Mouse (Mus musculus) adrenal gland, postnatal 14 days (tissue): Measurements from ENCODE around the gene Sh3gl2. TPM values are rescaled to one million over a fixed set of nuclear protein-coding genes. Genes with fewer than 3 reads are reported as not detected.

Source experiments
- DNase-seq: peaks from one replicate; pipeline ENCODE4 v3.0.0; 2021; ENCODE audit warnings: mixed read lengths
- total RNA-seq: library from RNA; stranded (reverse); gene quantifications from 2 replicates; pipeline ENCODE4 v1.2.3, GENCODE M21; 2021

The Sh3gl2 gene
- total RNA-seq, 1 experiment from 2014 or later = 17.3 TPM

DNA sequence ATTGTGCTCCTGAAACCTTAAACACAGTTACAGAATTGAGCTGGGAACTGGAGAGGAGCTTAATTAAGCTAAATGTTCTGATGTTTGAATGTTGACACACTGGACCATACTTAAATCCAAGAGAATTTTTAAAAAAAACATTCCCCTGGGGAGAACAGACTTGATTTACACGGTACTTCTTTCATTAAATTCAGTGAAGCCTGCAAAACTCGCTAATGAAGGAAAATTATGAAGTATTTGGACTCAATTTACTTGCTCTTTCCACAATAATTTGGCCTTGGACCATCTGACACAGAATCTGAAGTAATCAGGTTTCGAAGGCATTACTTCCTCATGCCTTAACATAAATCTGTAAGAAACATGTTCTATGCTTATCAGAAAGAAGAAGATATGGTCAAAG lies 408.4 kb downstream of the Sh3gl2 start:
- DNase-seq = no peak

DNA sequence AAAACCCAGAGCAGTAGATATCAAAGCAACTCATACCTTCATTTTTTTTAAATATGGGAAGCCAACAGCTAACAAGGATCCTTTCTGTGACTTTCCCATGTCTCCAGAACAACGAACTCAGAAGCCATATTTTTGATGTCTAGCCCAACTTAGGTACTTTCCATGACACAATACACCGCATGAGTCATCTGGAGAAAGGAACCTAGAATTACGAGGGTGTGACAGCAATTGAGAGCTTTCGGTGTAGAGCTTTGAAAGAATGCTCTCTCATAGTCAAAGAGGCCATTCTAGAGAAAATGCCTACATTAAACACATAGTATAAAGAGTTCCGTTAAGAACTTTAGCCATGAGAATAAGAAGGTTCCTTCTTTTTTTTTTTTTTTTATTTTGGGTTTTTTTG lies 413.8 kb downstream of the Sh3gl2 start:
- DNase-seq = no peak

- DNase-seq = no peak
These were observed 414.3 kb downstream of the Sh3gl2 start for GRCm38 (mm10) chr4:85619261-85619660.

- DNase-seq = no peak
These were observed 424.5 kb downstream of the Sh3gl2 start for GRCm38 (mm10) chr4:85629381-85629780.

GRCm38 (mm10) chr4:85669271-85669670 lies 464.3 kb downstream of the Sh3gl2 start:
- DNase-seq = no peak

DNA sequence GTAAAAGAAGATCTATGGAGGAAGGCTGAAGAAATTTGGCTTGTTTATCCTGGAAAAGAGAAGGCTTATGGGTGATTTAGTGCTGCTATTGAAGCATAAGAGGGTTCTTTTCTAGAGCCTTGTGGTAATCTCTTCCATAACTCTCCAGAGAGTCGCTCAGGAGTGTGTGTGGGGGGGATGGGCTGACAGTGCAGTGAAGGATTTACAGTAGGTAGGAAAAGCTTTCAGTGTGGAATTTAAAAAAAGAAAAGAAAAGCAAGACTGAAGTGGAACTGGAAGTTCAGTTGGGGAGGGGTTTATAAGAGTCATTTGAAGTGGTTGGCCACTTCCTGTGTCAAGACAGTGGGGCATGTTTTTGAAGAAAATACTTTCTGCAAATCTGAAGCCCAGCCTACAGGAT lies 464.8 kb downstream of the Sh3gl2 start:
- no peak for DNase-seq

DNA sequence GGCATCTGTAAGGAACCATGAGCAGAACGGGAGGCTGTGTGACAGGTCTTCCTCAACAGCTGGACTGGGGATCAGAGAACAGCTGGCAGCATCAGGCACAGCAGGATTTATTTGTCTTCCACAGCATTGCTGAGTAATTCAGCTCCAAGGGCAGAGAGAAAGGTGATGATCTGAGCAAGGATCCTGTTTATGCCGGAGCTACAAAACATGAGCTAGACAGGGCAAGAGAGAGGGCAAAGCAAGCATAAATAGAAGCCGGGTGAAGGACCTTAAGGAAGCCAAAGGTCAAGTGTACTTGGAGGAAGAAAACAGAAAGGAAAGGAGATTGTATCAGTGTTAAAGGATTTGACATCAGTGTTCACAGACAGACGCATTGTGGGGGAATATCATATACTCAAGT lies 467.4 kb downstream of the Sh3gl2 start:
- DNase-seq = no peak

- DNase-seq = no peak
These were observed 472.7 kb downstream of the Sh3gl2 start for GRCm38 (mm10) chr4:85677621-85678020.

- DNase-seq = no peak
These were observed 481.2 kb downstream of the Sh3gl2 start for GRCm38 (mm10) chr4:85686160-85686559.
